Mouse (Mus musculus): ENCODE data around the gene 1700021F05Rik. TPM values are rescaled to one million over a fixed set of nuclear protein-coding genes. Genes with fewer than 3 reads are reported as not detected.

1700021F05Rik gene
- 7.6 and 19.3 TPM in 2 replicates for total RNA-seq (2015; ENCODE audit: low replicate concordance)
- 21.9 and 25.0 TPM in 2 replicates for total RNA-seq (2017; ENCODE audit: low replicate concordance)

DNA sequence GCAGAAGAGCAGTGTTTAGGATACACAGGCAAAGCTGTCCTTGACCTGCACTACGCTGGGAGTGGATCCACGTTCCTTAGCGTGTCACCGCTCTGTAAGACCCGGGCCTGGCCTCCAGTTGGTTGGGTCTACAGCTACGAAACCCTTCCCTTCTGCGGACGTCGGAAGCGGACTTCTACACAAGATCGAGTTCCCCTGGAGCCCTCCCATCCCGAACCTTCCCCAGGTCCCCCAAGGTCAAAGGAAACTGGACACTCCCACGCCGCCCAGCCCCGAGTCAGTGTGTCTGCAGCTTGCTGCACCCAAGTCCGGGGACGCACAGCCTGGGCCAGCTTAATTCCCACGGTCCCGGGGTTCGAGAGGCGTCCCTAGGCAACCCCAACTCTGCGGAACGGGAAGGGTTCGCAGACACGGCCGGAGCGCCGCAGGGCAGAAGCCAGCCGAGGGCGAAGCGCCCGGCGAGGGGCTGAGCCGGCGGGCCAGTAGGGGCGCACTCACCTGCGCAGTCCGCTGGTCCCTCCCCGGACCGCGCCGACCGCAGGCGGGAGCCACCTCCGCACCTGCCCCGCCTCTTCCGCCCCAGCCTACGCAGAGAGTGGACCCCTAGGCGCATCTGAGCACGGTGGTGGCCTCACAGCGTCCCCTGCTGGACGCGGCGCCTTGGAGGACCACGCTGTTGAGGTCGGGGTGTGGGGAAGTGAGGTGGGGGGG lies at the start of gene 1700021F05Rik:
TSS of gene 1700021F05Rik (minus strand) at position 553 of the 711 bp plus-strand sequence.
- peak; percentile 98 for ATAC-seq (replicated peaks; ENCODE audit: low FRiP score, poor library complexity, severe bottlenecking)

DNA sequence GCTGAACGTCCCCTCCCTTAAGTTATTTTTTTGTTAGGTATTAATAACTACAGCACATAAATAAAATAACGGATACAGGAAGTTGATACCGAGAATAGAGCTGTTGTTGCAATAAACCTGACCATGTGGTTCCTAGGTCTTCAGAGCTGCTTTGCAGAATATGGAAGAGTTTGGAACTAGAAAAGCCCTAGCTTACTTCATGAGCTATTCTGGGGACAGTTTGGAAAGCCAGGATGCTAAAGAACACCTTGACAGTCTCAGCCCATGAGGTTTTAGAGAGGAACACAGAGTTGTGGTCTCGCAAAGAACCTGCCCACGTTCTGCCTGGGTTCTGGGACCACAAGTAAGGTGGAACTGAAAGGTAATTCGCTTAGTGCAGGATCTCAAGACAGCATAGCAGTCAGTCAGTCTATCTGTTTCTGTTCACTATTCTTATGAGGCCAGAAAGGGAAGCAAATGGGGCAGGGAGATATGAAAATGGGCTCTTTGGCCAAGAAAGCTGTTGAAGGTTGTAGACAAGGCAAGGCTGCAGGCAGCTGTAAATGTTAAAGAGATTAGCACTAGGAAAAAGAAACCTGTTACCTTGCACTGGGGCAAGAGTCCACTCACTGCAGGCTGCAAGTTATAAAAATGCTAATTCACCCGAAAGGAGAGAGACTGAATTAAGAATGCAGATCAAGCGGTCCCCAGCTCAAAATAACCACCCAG lies 47.8 kb upstream of the 1700021F05Rik start:
- ATAC-seq (replicated peaks; ENCODE audit: low FRiP score, poor library complexity, severe bottlenecking), result peak; percentile 16; the same call in 1 of the 2 replicates

DNA sequence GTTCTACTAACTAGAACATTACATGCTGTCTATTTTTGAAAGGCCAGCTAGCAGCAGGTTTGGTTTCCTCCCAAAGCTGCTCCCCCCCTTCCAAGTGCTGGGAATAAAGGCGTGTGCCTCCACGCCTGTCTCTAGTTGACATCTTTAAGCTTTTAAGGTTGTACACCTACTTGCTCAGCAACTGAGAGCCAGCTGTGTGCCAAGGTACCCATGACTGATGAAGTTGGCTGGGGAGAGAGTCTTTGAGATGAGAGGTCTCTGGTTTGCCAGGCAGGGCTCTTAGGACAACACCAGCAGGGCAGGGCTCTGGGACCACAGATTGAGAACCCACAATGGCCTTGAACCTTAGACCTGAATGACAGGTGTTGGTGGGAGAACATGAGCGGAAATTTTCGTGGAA lies 43.7 kb upstream of the 1700021F05Rik start:
- ATAC-seq (replicated peaks; ENCODE audit: low FRiP score, poor library complexity, severe bottlenecking), result peak; percentile 23; the same call in 1 of the 2 replicates

GRCm38 (mm10) chr10:43581260-43581659 lies 40.5 kb upstream of the 1700021F05Rik start:
- ATAC-seq (replicated peaks; ENCODE audit: low FRiP score, poor library complexity, severe bottlenecking), result 0 out of 2 replicates have a peak, but pooled peaks have one; percentile 5

GRCm38 (mm10) chr10:43580649-43581078 lies 39.9 kb upstream of the 1700021F05Rik start:
- no peak for ATAC-seq (replicated peaks; ENCODE audit: low FRiP score, poor library complexity, severe bottlenecking)

DNA sequence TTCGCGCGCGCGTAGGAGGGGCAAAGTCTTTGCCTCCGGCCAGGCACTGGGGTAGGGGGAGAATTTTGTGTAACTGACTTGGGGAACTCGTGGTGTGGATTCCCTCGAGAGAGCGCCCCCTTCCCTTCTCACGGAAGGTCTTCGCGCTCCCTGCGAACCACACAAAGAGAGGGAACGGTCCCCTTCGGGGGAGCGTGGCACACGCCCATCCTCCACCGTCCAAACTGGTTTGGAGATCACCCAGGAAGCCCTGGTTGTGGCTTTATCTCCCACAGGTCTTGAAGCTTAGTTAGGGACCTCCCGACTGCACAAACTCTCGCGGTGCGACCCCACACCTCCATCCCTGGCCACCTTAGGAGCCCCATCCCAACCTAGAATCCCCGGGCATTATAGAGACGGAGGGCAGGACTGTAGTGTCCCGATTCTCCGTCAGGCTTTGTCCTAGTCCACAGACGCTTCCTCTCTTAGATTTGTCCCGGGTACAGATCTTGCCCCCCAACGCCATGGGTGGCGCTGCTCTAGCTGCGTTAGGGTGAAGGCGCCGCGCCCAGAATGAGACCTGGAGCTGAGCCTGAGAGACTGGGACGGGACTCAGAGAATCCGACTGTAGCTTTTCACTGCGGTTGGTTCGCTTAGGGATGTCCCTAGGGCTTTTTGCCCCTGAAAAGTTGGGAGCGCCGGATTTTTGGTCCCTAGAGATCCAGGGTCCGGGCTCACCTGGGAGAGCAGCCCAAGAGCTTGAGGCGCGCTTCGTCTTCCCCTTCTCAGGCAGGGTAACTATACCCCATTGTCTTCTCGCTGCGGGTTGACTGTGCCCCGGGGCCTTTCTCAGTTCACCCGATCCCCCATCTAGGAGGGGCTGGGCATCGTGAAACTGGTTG lies 38.8 kb upstream of the 1700021F05Rik start:
- peak; percentile 14 for ATAC-seq (replicated peaks; ENCODE audit: low FRiP score, poor library complexity, severe bottlenecking)

- ATAC-seq (replicated peaks; ENCODE audit: low FRiP score, poor library complexity, severe bottlenecking), result peak; percentile 56
Observed at GRCm38 (mm10) chr10:43578754-43579380, 38.1 kb upstream of the 1700021F05Rik start.

GRCm38 (mm10) chr10:43578366-43578753 lies 37.6 kb upstream of the 1700021F05Rik start:
- ATAC-seq (replicated peaks; ENCODE audit: low FRiP score, poor library complexity, severe bottlenecking), result peak; percentile 49

GRCm38 (mm10) chr10:43577997-43578331 lies 37.2 kb upstream of the 1700021F05Rik start, which contains the start of gene Cd24a:
TSS of gene Cd24a (plus strand) at chr10:43578284.
- no peak for ATAC-seq (replicated peaks; ENCODE audit: low FRiP score, poor library complexity, severe bottlenecking)

DNA sequence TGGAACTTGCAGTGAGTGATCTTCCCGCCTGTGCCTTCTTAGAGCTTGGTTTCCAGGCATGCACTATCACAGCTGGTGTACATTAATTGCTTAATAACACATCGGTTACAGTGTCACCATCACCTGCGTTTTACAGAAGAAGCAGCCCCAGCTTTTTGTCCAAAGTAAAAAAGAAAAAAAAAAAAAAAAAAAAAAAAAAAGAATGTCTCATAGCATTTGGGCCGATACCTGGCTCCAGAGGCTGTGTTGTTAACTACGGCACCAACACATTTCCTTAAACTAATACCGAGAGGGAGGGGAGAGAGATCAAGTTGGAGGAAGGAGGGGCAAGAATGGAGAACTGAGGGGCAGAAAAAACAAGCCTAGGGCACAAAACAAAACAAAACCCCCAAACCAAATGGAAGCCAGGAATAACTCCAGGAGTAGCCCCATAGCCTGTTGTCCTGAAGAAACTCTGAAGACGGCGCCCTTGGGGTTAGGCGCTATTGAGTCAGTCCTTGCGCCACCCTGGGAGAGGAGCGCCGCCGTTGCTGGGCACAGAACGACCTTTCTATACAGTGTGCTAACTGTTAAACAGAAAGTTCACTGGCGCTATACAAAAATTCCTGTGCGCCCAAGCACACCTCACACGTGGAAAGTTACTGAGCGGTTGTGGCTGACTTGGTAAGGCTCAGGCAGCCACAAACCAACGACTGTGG lies 36.7 kb upstream of the 1700021F05Rik start:
- ATAC-seq (replicated peaks; ENCODE audit: low FRiP score, poor library complexity, severe bottlenecking), result peak; percentile 60

- 0 out of 2 replicates have a peak, but pooled peaks have one; percentile 17 for ATAC-seq (replicated peaks; ENCODE audit: low FRiP score, poor library complexity, severe bottlenecking)
Observed at GRCm38 (mm10) chr10:43574956-43575355, 34.2 kb upstream of the 1700021F05Rik start.

- no peak for ATAC-seq (replicated peaks; ENCODE audit: low FRiP score, poor library complexity, severe bottlenecking)
Observed at GRCm38 (mm10) chr10:43574352-43574751, 33.6 kb upstream of the 1700021F05Rik start.

GRCm38 (mm10) chr10:43561311-43561710 lies 20.5 kb upstream of the 1700021F05Rik start:
- no peak for ATAC-seq (replicated peaks; ENCODE audit: low FRiP score, poor library complexity, severe bottlenecking)

- ATAC-seq (replicated peaks; ENCODE audit: low FRiP score, poor library complexity, severe bottlenecking), result no peak
Observed at GRCm38 (mm10) chr10:43560765-43561164, 20.0 kb upstream of the 1700021F05Rik start.

DNA sequence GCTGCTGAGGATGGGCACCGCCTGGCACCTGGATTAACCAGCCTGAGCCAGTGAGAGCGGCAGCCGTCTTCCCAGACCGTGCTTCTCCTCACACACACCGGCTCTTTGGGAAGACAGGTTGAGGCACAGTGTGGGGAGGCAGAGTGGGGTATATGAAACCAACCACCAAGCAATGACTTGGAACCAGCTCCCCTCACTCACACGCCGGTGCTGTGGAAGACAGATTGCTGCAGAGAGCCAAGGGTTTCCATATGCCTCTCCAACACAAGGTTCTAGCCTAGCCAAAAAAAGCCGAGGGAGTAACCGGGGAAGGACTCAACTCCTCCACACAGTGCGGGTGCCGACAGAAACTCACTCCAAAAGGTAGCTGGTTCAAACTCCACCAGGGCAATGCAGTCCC lies 18.5 kb upstream of the 1700021F05Rik start:
- ATAC-seq (replicated peaks; ENCODE audit: low FRiP score, poor library complexity, severe bottlenecking), result peak; percentile 34

DNA sequence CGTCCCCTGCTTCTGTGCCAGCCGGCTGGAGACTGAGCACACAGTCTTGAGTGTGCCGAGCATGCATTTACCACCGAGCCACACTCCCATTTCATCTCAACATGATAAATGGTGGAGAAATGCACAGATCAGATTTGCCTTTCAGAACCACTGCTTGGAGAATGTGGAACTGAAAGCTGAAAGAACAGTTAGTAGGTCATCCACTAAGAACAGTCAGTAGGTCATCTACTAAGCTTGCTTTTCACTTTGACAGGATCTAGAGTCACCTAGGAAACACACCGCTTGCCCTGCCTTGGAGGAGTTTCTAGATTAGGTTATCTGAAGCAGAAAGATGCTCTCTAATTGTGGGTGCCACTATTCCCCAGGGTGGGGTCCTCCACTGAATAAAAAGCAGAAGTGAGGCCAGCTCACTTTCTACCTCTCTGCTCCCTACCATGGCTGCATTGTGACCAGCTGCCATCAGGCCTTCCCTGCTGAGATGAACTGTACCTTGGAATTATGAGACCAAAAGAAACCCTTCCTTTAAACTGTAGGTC lies 16.9 kb upstream of the 1700021F05Rik start:
- ATAC-seq (replicated peaks; ENCODE audit: low FRiP score, poor library complexity, severe bottlenecking), result no peak

GRCm38 (mm10) chr10:43551388-43551787 lies 10.6 kb upstream of the 1700021F05Rik start:
- no peak for ATAC-seq (replicated peaks; ENCODE audit: low FRiP score, poor library complexity, severe bottlenecking)

- ATAC-seq (replicated peaks; ENCODE audit: low FRiP score, poor library complexity, severe bottlenecking), result no peak
Observed at GRCm38 (mm10) chr10:43550923-43551322, 10.1 kb upstream of the 1700021F05Rik start.

DNA sequence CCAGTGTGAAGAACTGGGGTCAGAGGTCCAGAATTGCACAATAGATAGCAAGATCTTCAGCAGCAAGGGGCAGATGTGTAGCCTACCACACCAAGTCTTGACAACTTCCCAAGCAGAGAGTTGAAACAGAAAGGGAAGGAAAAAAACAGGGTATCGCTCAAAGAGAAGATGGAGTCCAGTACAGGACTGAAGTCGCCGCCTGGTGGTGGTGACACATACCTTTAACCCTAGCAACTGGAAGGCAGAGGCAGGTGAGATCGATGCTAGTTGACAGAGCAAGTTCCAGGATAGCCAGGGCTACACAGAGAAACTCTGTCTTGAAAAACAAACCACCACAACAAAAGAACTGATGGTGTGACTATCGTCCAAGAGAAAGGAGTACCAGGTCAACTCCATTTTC lies 8.6 kb upstream of the 1700021F05Rik start:
- no peak for ATAC-seq (replicated peaks; ENCODE audit: low FRiP score, poor library complexity, severe bottlenecking)

Data from erythroid progenitor cell, adult 5-6 weeks (primary cell).